Mouse (Mus musculus) megakaryocyte, embryonic 14.5 days (primary cell): Measurements from ENCODE around the gene Pde6g. TPM values are rescaled to one million over a fixed set of nuclear protein-coding genes. Genes with fewer than 3 reads are reported as not detected.

Experiments used
- H3K27me3 ChIP-seq: replicated peaks from 2 replicates; pipeline ENCODE3; 2012; ENCODE audit warnings: inconsistent platforms
- H3K36me3 ChIP-seq: replicated peaks from 2 replicates; pipeline ENCODE3; 2012; ENCODE audit warnings: low read length, inconsistent platforms, mixed read lengths
- H3K4me1 ChIP-seq: 2 replicates; pipeline ENCODE4 v1.6.1; 2012; ENCODE audit warnings: inconsistent platforms
- H3K4me3 ChIP-seq: replicated peaks from 2 replicates; pipeline ENCODE3; 2012; ENCODE audit warnings: moderate library complexity, mild to moderate bottlenecking, inconsistent platforms
- H3K9me3 ChIP-seq: 2 replicates; pipeline ENCODE4 v1.6.1; 2012; ENCODE audit warnings: inconsistent platforms
- FLI1 ChIP-seq: IDR thresholded peaks from 2 replicates; pipeline ENCODE4 v1.6.1; 2012; ENCODE audit warnings: low read length, inconsistent platforms, mixed read lengths
- GATA1 ChIP-seq: IDR thresholded peaks from 3 replicates; pipeline ENCODE4 v1.6.1; 2012; ENCODE audit warnings: mixed read lengths, low read length, inconsistent platforms, borderline replicate concordance
- polyA plus RNA-seq: library from polyadenylated mRNA; stranded (reverse); fragments of >175 nt; gene quantifications from 2 replicates; pipeline ENCODE4 v1.2.3, GENCODE M21; 2012; ENCODE audit warnings: low replicate concordance; ENCODE audit not compliant: insufficient read depth

Pde6g gene
- polyA plus RNA-seq, 1 experiment = not detected

- H3K9me3 ChIP-seq = no peaks in the 10 kb centered on the region
- peaks cover 67% of the 10 kb centered on the region for H3K36me3 ChIP-seq
- peaks cover 69% of the 10 kb centered on the region for H3K4me1 ChIP-seq
- TF ChIP-seq FLI1 = no peak
- no peak for TF ChIP-seq GATA1
- H3K27me3 ChIP-seq = no peaks in the 10 kb centered on the region
- peak overlapping the region; percentile 98 for H3K4me3 ChIP-seq
These were observed 39.0 kb upstream of the Pde6g start for GRCm38 (mm10) chr11:120492024-120492877.

GRCm38 (mm10) chr11:120491317-120492023, 38.2 kb upstream of the Pde6g start, which contains the start of gene Slc25a10:
Gene Slc25a10 (plus strand): TSS chr11:120491840.
- peak within 1 kb of the TSS; percentile 98 for H3K4me3 ChIP-seq
- no peaks in the 10 kb centered on the region for H3K9me3 ChIP-seq
- H3K4me1 ChIP-seq = peaks cover 72% of the 10 kb centered on the region
- H3K36me3 ChIP-seq = peaks cover 67% of the 10 kb centered on the region
- no peaks in the 10 kb centered on the region for H3K27me3 ChIP-seq
- TF ChIP-seq FLI1 = no peak
- no peak for TF ChIP-seq GATA1

- Histone ChIP-seq H3K36me3 (peaks cover 64% of the 10 kb centered on the region), H3K27me3 (no peaks in the 10 kb centered on the region), H3K4me3 (peak overlapping the region; percentile 98), H3K4me1 (peaks cover 76% of the 10 kb centered on the region), H3K9me3 (no peaks in the 10 kb centered on the region)
- TF ChIP-seq FLI1 (no peak), GATA1 (no peak)
These were observed 37.2 kb upstream of the Pde6g start for GRCm38 (mm10) chr11:120490291-120491046.

GRCm38 (mm10) chr11:120489054-120489761, 35.9 kb upstream of the Pde6g start:
- peaks cover 51% of the 10 kb centered on the region for H3K36me3 ChIP-seq
- H3K27me3 ChIP-seq = no peaks in the 10 kb centered on the region
- H3K4me1 ChIP-seq = peaks cover 78% of the 10 kb centered on the region
- H3K9me3 ChIP-seq = no peaks in the 10 kb centered on the region
- H3K4me3 ChIP-seq = peak overlapping the region; percentile 80
- TF ChIP-seq GATA1 = no peak
- no peak for TF ChIP-seq FLI1

- Histone ChIP-seq H3K36me3 (peaks cover 50% of the 10 kb centered on the region), H3K4me1 (peaks cover 78% of the 10 kb centered on the region), H3K9me3 (no peaks in the 10 kb centered on the region), H3K27me3 (no peaks in the 10 kb centered on the region), H3K4me3 (no peak overlapping the region)
- no peak for TF ChIP-seq FLI1
- no peak for TF ChIP-seq GATA1
These were observed 35.2 kb upstream of the Pde6g start for GRCm38 (mm10) chr11:120488516-120488915.

GRCm38 (mm10) chr11:120485251-120485650, 32.0 kb upstream of the Pde6g start:
- Histone ChIP-seq H3K4me1 (peaks cover 61% of the 10 kb centered on the region), H3K4me3 (peak overlapping the region; percentile 99), H3K36me3 (peaks cover 77% of the 10 kb centered on the region), H3K27me3 (no peaks in the 10 kb centered on the region), H3K9me3 (no peaks in the 10 kb centered on the region)
- TF ChIP-seq FLI1 (no peak), GATA1 (no peak)

- Histone ChIP-seq H3K4me3 (peak within 1 kb of the TSS; percentile 99), H3K36me3 (peaks cover 80% of the 10 kb centered on the region), H3K4me1 (peaks cover 53% of the 10 kb centered on the region), H3K9me3 (no peaks in the 10 kb centered on the region), H3K27me3 (no peaks in the 10 kb centered on the region)
- no peak for TF ChIP-seq FLI1
- TF ChIP-seq GATA1 = no peak
These were observed 31.1 kb upstream of the Pde6g start, which contains the start of gene Mrpl12 for GRCm38 (mm10) chr11:120484265-120484981. Gene Mrpl12 (plus strand): TSS chr11:120484613.

GRCm38 (mm10) chr11:120483448-120483934, 30.2 kb upstream of the Pde6g start:
- peak overlapping the region; percentile 99 for H3K4me3 ChIP-seq
- no peaks in the 10 kb centered on the region for H3K9me3 ChIP-seq
- H3K4me1 ChIP-seq = peaks cover 45% of the 10 kb centered on the region
- TF ChIP-seq FLI1 (no peak), GATA1 (no peak)
- no peaks in the 10 kb centered on the region for H3K27me3 ChIP-seq
- peaks cover 82% of the 10 kb centered on the region for H3K36me3 ChIP-seq

- H3K9me3 ChIP-seq = no peaks in the 10 kb centered on the region
- no peaks in the 10 kb centered on the region for H3K27me3 ChIP-seq
- H3K4me3 ChIP-seq = no peak overlapping the region
- peaks cover 84% of the 10 kb centered on the region for H3K36me3 ChIP-seq
- no peak for TF ChIP-seq FLI1
- TF ChIP-seq GATA1 = no peak
- peaks cover 28% of the 10 kb centered on the region for H3K4me1 ChIP-seq
These were observed 18.8 kb upstream of the Pde6g start for GRCm38 (mm10) chr11:120472052-120472451.
